ENCODE assay signal across 8 mouse cellular contexts in the genomic region with DNA sequence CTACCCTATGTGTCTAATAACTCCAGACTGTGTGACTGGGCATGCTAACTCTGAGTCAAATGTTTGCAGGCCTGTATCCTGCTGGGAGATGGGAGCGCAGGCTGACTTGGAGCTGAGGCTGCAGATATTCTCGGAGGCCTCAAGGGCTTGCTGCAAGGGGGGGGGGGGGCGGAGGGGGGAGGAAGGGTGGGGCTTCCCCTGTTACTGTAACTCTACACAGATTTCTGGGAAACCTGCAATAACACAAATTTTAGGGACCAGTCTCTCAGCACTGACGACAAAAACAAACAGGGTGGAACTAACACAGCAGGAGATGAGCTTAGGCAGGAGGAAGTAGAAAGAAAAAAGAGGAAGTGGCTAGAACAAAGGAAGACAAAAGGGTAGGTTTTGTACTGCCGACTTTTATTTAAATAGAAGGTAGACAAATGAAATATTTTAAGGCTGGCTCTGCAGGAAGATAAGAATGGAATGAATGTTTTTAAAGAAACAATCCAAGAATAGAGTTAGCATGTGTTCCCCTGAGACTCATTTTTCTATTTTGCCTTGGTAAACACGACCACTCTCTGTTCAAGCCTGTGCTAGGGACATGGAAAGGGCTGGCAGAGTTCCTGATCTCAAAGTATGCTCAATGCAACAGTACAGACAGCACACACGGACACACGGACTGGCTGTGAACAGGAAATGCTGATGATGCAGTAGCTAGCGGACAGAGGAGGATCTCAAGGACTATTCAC. TPM values are rescaled to one million over a fixed set of nuclear protein-coding genes. Genes with fewer than 3 reads are reported as not detected.
A peak's percentile ranks its signal among the peaks of the same experiment; 100 is the strongest.
DNase-seq lines count a peak whose midpoint lies in the region; ATAC-seq and TF ChIP-seq lines count a peak whose summit lies in the region.

No protein-coding gene starts in this region.

- intact Hi-C loops in heart, postnatal 10 days (cut with DNase I) = loop anchor here (2.0 kb wide), 1 partner anchor 108 kb away; a partner anchor contains a TSS

- H3K4me1 ChIP-seq in midbrain, embryonic 13.5 days (replicated peaks) = no peaks in the 10 kb centered on the region
- H3K4me1 ChIP-seq in midbrain, embryonic 10.5 days = peaks cover 6% of the 10 kb centered on the region
- peaks cover 46% of the 10 kb centered on the region for H3K4me1 ChIP-seq in liver, postnatal 0 days (ENCODE audit: insufficient read depth)

- DNase-seq in midbrain, embryonic 10.5 days (ENCODE audit: low spot score) = no peak
- peak; percentile 27 for DNase-seq in adipocyte (ENCODE audit: low spot score)
- peak; percentile 60 to 67 for DNase-seq in heart, postnatal 10 days
- DNase-seq in liver, postnatal 0 days = peak; percentile 44
- no peak for DNase-seq in right cerebral cortex, postnatal 36 days (ENCODE audit: low spot score in 2 of 2)
- DNase-seq in right cerebral cortex, postnatal 14 days = no peak
- no peak for DNase-seq in embryo, embryonic 10 days (ENCODE audit: low spot score)

- H3K4me3 ChIP-seq in midbrain, embryonic 13.5 days (replicated peaks) = no peak overlapping the region
- H3K4me3 ChIP-seq in midbrain, embryonic 10.5 days = no peak overlapping the region
- no peak overlapping the region for H3K4me3 ChIP-seq in liver, postnatal 0 days (ENCODE audit: low read depth, low read length)

- H3K27ac ChIP-seq in midbrain, embryonic 13.5 days = peak overlapping the region; percentile 9; the same call in 1 of the 2 replicates
- no peak overlapping the region for H3K27ac ChIP-seq in midbrain, embryonic 10.5 days (replicated peaks)
- peak overlapping the region; percentile 77 for H3K27ac ChIP-seq in liver, postnatal 0 days (ENCODE audit: low read depth)

- no peak overlapping the region for H3K4me2 ChIP-seq in midbrain, embryonic 13.5 days (replicated peaks)
- 0 out of 2 replicates have a peak overlapping the region, but pooled peaks have one; percentile 2 for H3K4me2 ChIP-seq in liver, postnatal 0 days (ENCODE audit: low read depth, low read length)

- no peaks in the 10 kb centered on the region for H3K9me3 ChIP-seq in midbrain, embryonic 13.5 days
- no peaks in the 10 kb centered on the region for H3K9me3 ChIP-seq in midbrain, embryonic 10.5 days (replicated peaks)
- no peaks in the 10 kb centered on the region for H3K9me3 ChIP-seq in liver, postnatal 0 days (ENCODE audit: low read length)

- peak; percentile 71 for TF ChIP-seq EP300 in liver, postnatal 0 days (IDR thresholded peaks at IDR 0.05; ENCODE audit: low read depth)

- no peak for TF ChIP-seq CTCF in liver, postnatal 0 days (IDR thresholded peaks at IDR 0.05; ENCODE audit: low read depth)

- H3K9ac ChIP-seq in midbrain, embryonic 13.5 days (replicated peaks) = no peak overlapping the region
- H3K9ac ChIP-seq in liver, postnatal 0 days (replicated peaks) = peak overlapping the region; percentile 17; the same call in 1 of the 2 replicates

- ATAC-seq in midbrain, embryonic 13.5 days = no peak
- peak; percentile 53 for ATAC-seq in liver, postnatal 0 days

- H3K36me3 ChIP-seq in midbrain, embryonic 13.5 days = no peaks in the 10 kb centered on the region
- no peaks in the 10 kb centered on the region for H3K36me3 ChIP-seq in midbrain, embryonic 10.5 days
- no peaks in the 10 kb centered on the region for H3K36me3 ChIP-seq in liver, postnatal 0 days (replicated peaks; ENCODE audit: insufficient read depth, low read length)

- no peaks in the 10 kb centered on the region for H3K27me3 ChIP-seq in midbrain, embryonic 13.5 days
- H3K27me3 ChIP-seq in midbrain, embryonic 10.5 days (ENCODE audit: low read depth, poor library complexity, severe bottlenecking) = no peaks in the 10 kb centered on the region
- H3K27me3 ChIP-seq in liver, postnatal 0 days (ENCODE audit: insufficient read depth, low read length) = no peaks in the 10 kb centered on the region

- WGBS in midbrain, embryonic 13.5 days = 61% methylated on average over 8 of the region's 9 CpGs
- 56% methylated on average over 9 of the region's 9 CpGs for WGBS in midbrain, embryonic 10.5 days
- WGBS in liver, postnatal 0 days (ENCODE audit: insufficient replicate concordance) = 28% methylated on average over 8 of the region's 9 CpGs

RNA-seq across cellular contexts. Expression of a gene that starts 42.4 kb away (rescaled TPM):
- polyA plus RNA-seq in midbrain, embryonic 13.5 days (2015; fragmentation: Nextera tagmentation; extraction: Ambion mirVana) = 36.6 and 42.4 TPM in 2 replicates
- polyA plus RNA-seq in midbrain, embryonic 10.5 days (2016; fragmentation: Nextera tagmentation; extraction: Ambion mirVana) = 71.6 and 86.7 TPM in 2 replicates
- 10 to 100 TPM; 26.6 to 30.3 TPM for total RNA-seq in heart, postnatal 10 days (2021)
- 22.3 and 28.3 TPM in 2 replicates for polyA plus RNA-seq in liver, postnatal 0 days (2015; fragmentation: Nextera tagmentation; extraction: Ambion mirVana)

Comparison
In these comparisons a context has a peak if more than half of its experiments do, and no peak if none do; other contexts are left out.
1. DNase-seq: peak in adipocyte (single experiment), heart, postnatal 10 days (2 of 2) and liver, postnatal 0 days (single experiment); none in midbrain, embryonic 10.5 days (single experiment), right cerebral cortex, postnatal 36 days (0 of 2), right cerebral cortex, postnatal 14 days (single experiment) and embryo, embryonic 10 days (single experiment).